Mouse (Mus musculus) testis, adult 2 months (tissue): Measurements from ENCODE around the gene Lrig1. TPM values are rescaled to one million over a fixed set of nuclear protein-coding genes. Genes with fewer than 3 reads are reported as not detected.

ENCODE experiments used
- H3K27ac ChIP-seq: fragments of 200-500 bp; 2 replicates; pipeline ENCODE4 v1.5.1; 2012; ENCODE audit warnings: low read depth, low read length; ENCODE audit not compliant: control insufficient read depth, insufficient read depth
- H3K27me3 ChIP-seq: fragments of 200-500 bp; 2 replicates; pipeline ENCODE4 v1.6.1; 2012; ENCODE audit warnings: mild to moderate bottlenecking, low read length, moderate library complexity; ENCODE audit not compliant: control insufficient read depth, insufficient read depth
- H3K36me3 ChIP-seq: fragments of 200-500 bp; 2 replicates; pipeline ENCODE4 v1.6.1; 2012; ENCODE audit warnings: mild to moderate bottlenecking, low read length; ENCODE audit not compliant: control insufficient read depth, insufficient read depth
- H3K4me1 ChIP-seq: fragments of 200-500 bp; 2 replicates; pipeline ENCODE4 v1.6.1; 2012; ENCODE audit warnings: low read length; ENCODE audit not compliant: control insufficient read depth, insufficient read depth
- H3K4me3 ChIP-seq: fragments of 200-500 bp; 2 replicates; pipeline ENCODE4 v1.5.1; 2012; ENCODE audit warnings: low read depth, mild to moderate bottlenecking, low read length, moderate library complexity, mixed read lengths; ENCODE audit not compliant: control insufficient read depth
- CTCF ChIP-seq: fragments of 200-500 bp; IDR thresholded peaks from 2 replicates; pipeline ENCODE4 v1.5.1; 2012; ENCODE audit warnings: low read depth, mild to moderate bottlenecking, inconsistent platforms, low read length, moderate library complexity; ENCODE audit not compliant: control insufficient read depth, insufficient read depth, insufficient replicate concordance
- POLR2A ChIP-seq: fragments of 200-500 bp; IDR thresholded peaks from 2 replicates; pipeline ENCODE4 v1.6.1; 2012; ENCODE audit warnings: low read depth, mild to moderate bottlenecking, inconsistent platforms, low read length, moderate library complexity; ENCODE audit not compliant: control insufficient read depth
- polyA plus RNA-seq: library from polyadenylated mRNA; depleted of rRNA; stranded (reverse); fragments of >200 nt; gene quantifications from 2 replicates; pipeline ENCODE4 v1.2.3, GENCODE M21; 2012

The Lrig1 gene
- polyA plus RNA-seq, 1 experiment = 3.3 TPM

- Histone ChIP-seq H3K27me3 (no peaks in the 10 kb centered on the region), H3K36me3 (no peaks in the 10 kb centered on the region), H3K4me1 (no peaks in the 10 kb centered on the region), H3K4me3 (no peak overlapping the region), H3K27ac (no peak overlapping the region)
- TF ChIP-seq POLR2A (no peak), CTCF (no peak)
These were observed 13.9 kb downstream of the Lrig1 start for GRCm38 (mm10) chr6:94686048-94686447.

- no peak for TF ChIP-seq POLR2A
- no peak for TF ChIP-seq CTCF
- H3K4me3 ChIP-seq = no peak overlapping the region
- no peaks in the 10 kb centered on the region for H3K36me3 ChIP-seq
- no peak overlapping the region for H3K27ac ChIP-seq
- no peaks in the 10 kb centered on the region for H3K27me3 ChIP-seq
- H3K4me1 ChIP-seq = no peaks in the 10 kb centered on the region
These were observed 14.3 kb downstream of the Lrig1 start for GRCm38 (mm10) chr6:94685611-94686010.

- Histone ChIP-seq H3K4me1 (no peaks in the 10 kb centered on the region), H3K36me3 (no peaks in the 10 kb centered on the region), H3K27me3 (no peaks in the 10 kb centered on the region), H3K27ac (no peak overlapping the region), H3K4me3 (no peak overlapping the region)
- TF ChIP-seq CTCF (no peak), POLR2A (no peak)
These were observed 15.0 kb downstream of the Lrig1 start for GRCm38 (mm10) chr6:94684844-94685557.

- Histone ChIP-seq H3K36me3 (no peaks in the 10 kb centered on the region), H3K4me1 (no peaks in the 10 kb centered on the region), H3K27me3 (no peaks in the 10 kb centered on the region), H3K27ac (no peak overlapping the region), H3K4me3 (no peak overlapping the region)
- TF ChIP-seq CTCF (no peak), POLR2A (no peak)
These were observed 16.3 kb downstream of the Lrig1 start for GRCm38 (mm10) chr6:94683701-94684100.

GRCm38 (mm10) chr6:94682270-94682618 is 17.7 kb downstream of the Lrig1 start:
- Histone ChIP-seq H3K4me3 (no peak overlapping the region), H3K27ac (no peak overlapping the region), H3K4me1 (no peaks in the 10 kb centered on the region), H3K27me3 (no peaks in the 10 kb centered on the region), H3K36me3 (no peaks in the 10 kb centered on the region)
- TF ChIP-seq CTCF (no peak), POLR2A (no peak)

GRCm38 (mm10) chr6:94681446-94682269 is 18.3 kb downstream of the Lrig1 start:
- Histone ChIP-seq H3K36me3 (no peaks in the 10 kb centered on the region), H3K4me1 (no peaks in the 10 kb centered on the region), H3K27me3 (no peaks in the 10 kb centered on the region), H3K27ac (no peak overlapping the region), H3K4me3 (no peak overlapping the region)
- TF ChIP-seq POLR2A (no peak), CTCF (no peak)

- TF ChIP-seq POLR2A (no peak), CTCF (no peak)
- Histone ChIP-seq H3K36me3 (no peaks in the 10 kb centered on the region), H3K4me1 (no peaks in the 10 kb centered on the region), H3K27ac (no peak overlapping the region), H3K4me3 (no peak overlapping the region), H3K27me3 (no peaks in the 10 kb centered on the region)
These were observed 19.1 kb downstream of the Lrig1 start for GRCm38 (mm10) chr6:94680760-94681445.
